Mouse (Mus musculus) stomach, embryonic 14.5 days (tissue): Measurements from ENCODE around the gene Stk32c. TPM values are rescaled to one million over a fixed set of nuclear protein-coding genes. Genes with fewer than 3 reads are reported as not detected.

Source experiments
- ATAC-seq: fragments of 200-750 bp; cut with Nextera tagmentation; 2 replicates; pipeline ENCODE4 v1.8.0; 2017; ENCODE audit warnings: low read depth, moderate TSS enrichment; ENCODE audit not compliant: insufficient number of reproducible peaks, insufficient read depth, low FRiP score
- H3K27ac ChIP-seq: fragments of 300-500 bp; sonication (generic); 2 replicates; pipeline ENCODE4 v1.5.1; 2014; ENCODE audit warnings: mild to moderate bottlenecking, low read length, moderate library complexity, mixed read lengths
- H3K27me3 ChIP-seq: fragments of 300-500 bp; sonication (generic); 2 replicates; pipeline ENCODE4 v1.6.1; 2014; ENCODE audit warnings: low read length, control low read depth, mixed read lengths; ENCODE audit not compliant: control insufficient read depth, insufficient read depth
- H3K36me3 ChIP-seq: fragments of 300-500 bp; sonication (generic); 2 replicates; pipeline ENCODE4 v1.6.1; 2014; ENCODE audit warnings: mild to moderate bottlenecking, control low read depth, low read length, moderate library complexity, mixed read lengths; ENCODE audit not compliant: control insufficient read depth, insufficient read depth
- H3K4me1 ChIP-seq: fragments of 300-500 bp; sonication (generic); 2 replicates; pipeline ENCODE4 v1.6.1; 2014; ENCODE audit warnings: low read length, control low read depth, mixed read lengths; ENCODE audit not compliant: control insufficient read depth, insufficient read depth
- H3K4me2 ChIP-seq: fragments of 300-500 bp; sonication (generic); replicated peaks from 2 replicates; pipeline ENCODE4 v1.6.1; 2014; ENCODE audit warnings: low read depth, low read length, control low read depth
- H3K4me3 ChIP-seq: fragments of 300-500 bp; sonication (generic); 2 replicates; pipeline ENCODE4 v1.5.1; 2014; ENCODE audit warnings: low read depth, low read length, control low read depth
- H3K9ac ChIP-seq: fragments of 300-500 bp; sonication (generic); replicated peaks from 2 replicates; pipeline ENCODE4 v1.6.1; 2014; ENCODE audit warnings: low read depth, mild to moderate bottlenecking, control low read depth, low read length, moderate library complexity, mixed read lengths
- H3K9me3 ChIP-seq: fragments of 300-500 bp; sonication (generic); 2 replicates; pipeline ENCODE4 v1.6.1; 2016; ENCODE audit warnings: low read depth, low read length, control low read depth; ENCODE audit not compliant: control insufficient read depth
- WGBS: fragments of 180-500 bp; shearing (Covaris S2); extraction: QIAGEN DNeasy Blood & Tissue Kit; methylation state at CpG from one replicate; pipeline ENCODE4 v1.1.7; 2014; 5-methylcytosine and 5-hydroxymethylcytosine counted together
- polyA plus RNA-seq: library from polyadenylated mRNA; unstranded; fragments of >200 nt; fragmentation: Nextera tagmentation; extraction: Ambion mirVana; gene quantifications from 2 replicates; pipeline ENCODE4 v1.2.1, GENCODE M21; 2014

The Stk32c gene
- polyA plus RNA-seq, 1 experiment from 2014 or later = 0.14 TPM

GRCm38 (mm10) chr7:139101286-139101804, 111.8 kb downstream of the Stk32c start:
- no peaks in the 10 kb centered on the region for H3K4me1 ChIP-seq
- no peaks in the 10 kb centered on the region for H3K27me3 ChIP-seq
- H3K27ac ChIP-seq = no peak overlapping the region
- WGBS = 75% methylated on average over 10 of the region's 10 CpGs
- H3K36me3 ChIP-seq = no peaks in the 10 kb centered on the region
- no peak overlapping the region for H3K4me3 ChIP-seq
- no peak for ATAC-seq
- no peak overlapping the region for H3K9ac ChIP-seq
- H3K4me2 ChIP-seq = no peak overlapping the region
- no peaks in the 10 kb centered on the region for H3K9me3 ChIP-seq

GRCm38 (mm10) chr7:139100531-139101095, 112.5 kb downstream of the Stk32c start:
- H3K9ac ChIP-seq = no peak overlapping the region
- H3K4me3 ChIP-seq = no peak overlapping the region
- no peak overlapping the region for H3K4me2 ChIP-seq
- H3K9me3 ChIP-seq = no peaks in the 10 kb centered on the region
- WGBS = 72% methylated on average over 12 of the region's 12 CpGs
- H3K27me3 ChIP-seq = no peaks in the 10 kb centered on the region
- ATAC-seq = no peak
- H3K36me3 ChIP-seq = no peaks in the 10 kb centered on the region
- no peaks in the 10 kb centered on the region for H3K4me1 ChIP-seq
- H3K27ac ChIP-seq = no peak overlapping the region

GRCm38 (mm10) chr7:139096399-139096798, 116.7 kb downstream of the Stk32c start:
- WGBS = 93% methylated on average over 6 of the region's 6 CpGs
- H3K4me2 ChIP-seq = no peak overlapping the region
- H3K27ac ChIP-seq = no peak overlapping the region
- ATAC-seq = no peak
- H3K9me3 ChIP-seq = no peaks in the 10 kb centered on the region
- H3K36me3 ChIP-seq = peaks cover 2% of the 10 kb centered on the region
- H3K9ac ChIP-seq = no peak overlapping the region
- no peaks in the 10 kb centered on the region for H3K4me1 ChIP-seq
- H3K4me3 ChIP-seq = no peak overlapping the region
- no peaks in the 10 kb centered on the region for H3K27me3 ChIP-seq

GRCm38 (mm10) chr7:139095282-139095681, 117.8 kb downstream of the Stk32c start:
- H3K27me3 ChIP-seq = no peaks in the 10 kb centered on the region
- no peaks in the 10 kb centered on the region for H3K4me1 ChIP-seq
- ATAC-seq = no peak
- WGBS = 85% methylated on average over 7 of the region's 7 CpGs
- no peak overlapping the region for H3K9ac ChIP-seq
- H3K9me3 ChIP-seq = no peaks in the 10 kb centered on the region
- H3K4me3 ChIP-seq = no peak overlapping the region
- H3K27ac ChIP-seq = no peak overlapping the region
- H3K4me2 ChIP-seq = no peak overlapping the region
- peaks cover 6% of the 10 kb centered on the region for H3K36me3 ChIP-seq

- Histone ChIP-seq H3K9me3 (no peaks in the 10 kb centered on the region), H3K4me2 (no peak overlapping the region), H3K36me3 (peaks cover 6% of the 10 kb centered on the region), H3K4me3 (no peak overlapping the region), H3K9ac (no peak overlapping the region), H3K27ac (no peak overlapping the region), H3K4me1 (no peaks in the 10 kb centered on the region), H3K27me3 (no peaks in the 10 kb centered on the region)
- no peak for ATAC-seq
- WGBS = 85% methylated on average over 6 of the region's 6 CpGs
These were observed 118.3 kb downstream of the Stk32c start for GRCm38 (mm10) chr7:139094761-139095160.

- 79% methylated on average over 7 of the region's 7 CpGs for WGBS
- no peak for ATAC-seq
- no peaks in the 10 kb centered on the region for H3K9me3 ChIP-seq
- no peak overlapping the region for H3K4me2 ChIP-seq
- peaks cover 6% of the 10 kb centered on the region for H3K36me3 ChIP-seq
- no peak overlapping the region for H3K27ac ChIP-seq
- H3K27me3 ChIP-seq = no peaks in the 10 kb centered on the region
- H3K9ac ChIP-seq = no peak overlapping the region
- H3K4me3 ChIP-seq = no peak overlapping the region
- H3K4me1 ChIP-seq = no peaks in the 10 kb centered on the region
These were observed 119.3 kb downstream of the Stk32c start for GRCm38 (mm10) chr7:139093781-139094180.

GRCm38 (mm10) chr7:139093124-139093523, 120.0 kb downstream of the Stk32c start:
- Histone ChIP-seq H3K4me3 (no peak overlapping the region), H3K9ac (no peak overlapping the region), H3K27me3 (no peaks in the 10 kb centered on the region), H3K4me2 (no peak overlapping the region), H3K36me3 (peaks cover 6% of the 10 kb centered on the region), H3K9me3 (no peaks in the 10 kb centered on the region), H3K4me1 (no peaks in the 10 kb centered on the region), H3K27ac (no peak overlapping the region)
- no peak for ATAC-seq
- 85% methylated on average over 5 of the region's 5 CpGs for WGBS

- 89% methylated on average over 5 of the region's 5 CpGs for WGBS
- H3K9ac ChIP-seq = no peak overlapping the region
- ATAC-seq = no peak
- H3K27ac ChIP-seq = no peak overlapping the region
- no peaks in the 10 kb centered on the region for H3K9me3 ChIP-seq
- no peaks in the 10 kb centered on the region for H3K27me3 ChIP-seq
- H3K4me2 ChIP-seq = no peak overlapping the region
- peaks cover 6% of the 10 kb centered on the region for H3K36me3 ChIP-seq
- no peak overlapping the region for H3K4me3 ChIP-seq
- H3K4me1 ChIP-seq = no peaks in the 10 kb centered on the region
These were observed 120.4 kb downstream of the Stk32c start for GRCm38 (mm10) chr7:139092676-139093075.

GRCm38 (mm10) chr7:139091681-139092080, 121.4 kb downstream of the Stk32c start:
- Histone ChIP-seq H3K27me3 (no peaks in the 10 kb centered on the region), H3K4me3 (no peak overlapping the region), H3K27ac (no peak overlapping the region), H3K9ac (no peak overlapping the region), H3K9me3 (no peaks in the 10 kb centered on the region), H3K4me1 (no peaks in the 10 kb centered on the region), H3K4me2 (no peak overlapping the region), H3K36me3 (peaks cover 6% of the 10 kb centered on the region)
- no peak for ATAC-seq
- 87% methylated on average over 9 of the region's 9 CpGs for WGBS
